Mouse (Mus musculus) ES-Bruce4 (cell line): ENCODE measurements around the gene Apon. TPM values are rescaled to one million over a fixed set of nuclear protein-coding genes. Genes with fewer than 3 reads are reported as not detected.

Source experiments
- H3K27ac ChIP-seq: 2 replicates; pipeline ENCODE4 v1.5.1; 2012; ENCODE audit warnings: low read length, inconsistent platforms; ENCODE audit not compliant: insufficient read depth
- H3K27me3 ChIP-seq: 2 replicates; pipeline ENCODE4 v1.6.1; 2012; ENCODE audit warnings: mild to moderate bottlenecking, low read length, inconsistent platforms; ENCODE audit not compliant: control insufficient read depth, poor library complexity, insufficient read depth, severe bottlenecking
- H3K36me3 ChIP-seq: 2 replicates; pipeline ENCODE4 v1.6.1; 2012; ENCODE audit warnings: inconsistent platforms, mild to moderate bottlenecking, low read length, moderate library complexity; ENCODE audit not compliant: control insufficient read depth, poor library complexity, insufficient read depth, severe bottlenecking
- H3K4me1 ChIP-seq: one replicate; pipeline ENCODE4 v1.8.1; 2011; ENCODE audit warnings: low read length; ENCODE audit not compliant: control insufficient read depth, insufficient read depth
- H3K4me3 ChIP-seq: 2 replicates; pipeline ENCODE4 v1.5.1; 2011; ENCODE audit warnings: low read depth, mild to moderate bottlenecking, low read length
- H3K9ac ChIP-seq: 2 replicates; pipeline ENCODE4 v1.6.1; 2012; ENCODE audit warnings: low read depth, mild to moderate bottlenecking, inconsistent platforms; ENCODE audit not compliant: poor library complexity, severe bottlenecking
- H3K9me3 ChIP-seq: replicated peaks from 2 replicates; pipeline ENCODE4 v1.6.1; 2012; ENCODE audit warnings: mild to moderate bottlenecking, low read length, inconsistent platforms; ENCODE audit not compliant: control insufficient read depth, poor library complexity, insufficient read depth, severe bottlenecking
- CTCF ChIP-seq: IDR thresholded peaks from one replicate; pipeline ENCODE4 v1.8.1; 2011; ENCODE audit warnings: low read depth, low read length
- EP300 ChIP-seq: IDR thresholded peaks from 2 replicates; pipeline ENCODE4 v1.6.1; 2011; ENCODE audit warnings: low read depth, low read length; ENCODE audit not compliant: insufficient read depth
- POLR2A ChIP-seq: IDR thresholded peaks from one replicate; pipeline ENCODE4 v1.8.1; 2011; ENCODE audit warnings: low read length; ENCODE audit not compliant: insufficient read depth
- polyA plus RNA-seq: library from polyadenylated mRNA; stranded (reverse); fragments of >200 nt; gene quantifications from 2 replicates; pipeline ENCODE4 v1.2.4, GENCODE M21; 2011; ENCODE audit warnings: low read depth; ENCODE audit not compliant: missing spikeins, insufficient read depth, insufficient read length

Apon gene
- polyA plus RNA-seq, 1 experiment = 0.43 TPM

DNA sequence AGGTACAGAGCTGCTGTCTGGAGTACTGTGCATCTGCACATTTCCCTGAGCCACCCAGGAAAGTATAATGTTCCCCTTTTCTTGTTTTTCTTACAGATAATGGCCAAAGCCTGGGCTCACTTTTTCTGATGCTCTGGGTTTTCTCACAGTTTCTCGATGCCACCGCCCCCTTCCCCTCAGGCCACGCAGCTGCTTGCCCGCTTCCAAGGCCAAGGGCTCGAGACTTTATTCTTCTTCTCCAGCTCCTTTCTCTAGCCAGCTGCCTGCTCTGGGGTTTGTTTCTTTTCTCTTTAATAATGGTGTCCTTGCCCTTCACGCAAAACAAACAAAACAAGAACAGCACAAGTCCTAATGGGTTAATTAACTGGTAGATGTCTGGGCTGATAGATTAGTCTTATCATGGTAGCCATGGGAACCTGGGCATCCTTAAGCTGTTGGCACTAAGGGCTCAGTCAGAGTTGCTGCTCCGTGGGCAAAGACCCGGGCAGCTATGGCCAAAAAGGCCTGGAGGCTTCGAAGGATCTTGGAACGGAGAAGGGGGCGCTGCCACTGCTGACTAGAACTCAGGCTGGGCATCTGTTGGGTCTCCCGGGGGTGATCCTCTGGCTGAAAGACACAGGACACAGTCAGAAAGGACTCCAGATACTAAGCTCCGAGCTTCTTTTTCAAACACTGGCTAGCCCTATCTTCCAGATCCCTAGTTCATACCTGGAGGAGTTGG, 42.6 kb downstream of the Apon start:
- no peaks in the 10 kb centered on the region for H3K9me3 ChIP-seq
- H3K36me3 ChIP-seq = peaks cover 7% of the 10 kb centered on the region
- no peak overlapping the region for H3K27ac ChIP-seq
- no peak overlapping the region for H3K9ac ChIP-seq
- no peaks in the 10 kb centered on the region for H3K27me3 ChIP-seq
- H3K4me3 ChIP-seq = no peak overlapping the region
- TF ChIP-seq POLR2A (no peak), EP300 (no peak), CTCF (no peak)
- H3K4me1 ChIP-seq = no peaks in the 10 kb centered on the region

DNA sequence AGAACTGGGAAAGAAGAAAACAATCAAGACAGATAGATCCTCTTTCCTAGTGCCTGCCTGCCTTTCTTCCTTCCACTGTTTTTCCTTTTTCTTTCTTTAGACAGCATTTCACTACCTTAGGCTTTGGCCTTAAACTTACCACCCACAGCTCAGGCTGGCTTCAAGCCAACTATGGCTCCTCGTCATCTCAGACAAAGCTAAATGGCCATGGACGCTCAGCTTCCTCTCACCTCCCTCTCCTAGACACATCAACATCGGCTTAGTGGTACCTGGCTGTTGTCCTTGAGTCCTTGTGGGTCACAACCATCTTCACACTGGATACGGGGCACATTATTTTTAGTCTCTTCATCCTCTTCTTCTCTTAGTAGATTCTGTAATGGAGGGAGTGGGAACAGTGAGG, 43.3 kb downstream of the Apon start:
- H3K4me1 ChIP-seq = no peaks in the 10 kb centered on the region
- no peak overlapping the region for H3K27ac ChIP-seq
- H3K36me3 ChIP-seq = no peaks in the 10 kb centered on the region; the same call in 1 of the 2 replicates
- TF ChIP-seq POLR2A (no peak), CTCF (no peak), EP300 (no peak)
- no peaks in the 10 kb centered on the region for H3K9me3 ChIP-seq
- peak overlapping the region; percentile 9; the same call in 1 of the 2 replicates for H3K9ac ChIP-seq
- H3K27me3 ChIP-seq = no peaks in the 10 kb centered on the region
- H3K4me3 ChIP-seq = peak overlapping the region; percentile 34

DNA sequence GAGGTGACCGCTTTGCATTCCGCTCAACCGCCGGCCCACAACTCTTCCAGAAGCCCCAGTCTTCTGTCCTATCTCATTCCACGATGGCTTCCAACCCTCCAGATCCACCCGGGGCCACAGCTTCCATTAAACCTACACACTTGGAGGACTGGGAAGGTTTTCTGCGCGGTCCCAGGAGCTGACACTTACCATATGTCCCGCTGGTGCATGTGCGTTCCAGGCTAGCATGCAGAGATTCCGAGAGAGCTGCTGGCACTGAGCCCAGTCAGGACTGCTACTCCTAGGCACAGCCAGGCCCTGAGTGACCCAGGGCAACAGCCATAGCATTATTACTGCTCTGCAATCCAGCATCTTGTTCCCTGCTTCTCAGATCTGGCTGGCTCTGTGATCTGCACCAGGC, 43.7 kb downstream of the Apon start:
- H3K4me3 ChIP-seq = peak overlapping the region; percentile 34
- H3K27ac ChIP-seq = no peak overlapping the region
- H3K27me3 ChIP-seq = no peaks in the 10 kb centered on the region
- peak overlapping the region; percentile 9; the same call in 1 of the 2 replicates for H3K9ac ChIP-seq
- no peak for TF ChIP-seq CTCF
- no peak for TF ChIP-seq EP300
- no peak for TF ChIP-seq POLR2A
- no peaks in the 10 kb centered on the region for H3K4me1 ChIP-seq
- no peaks in the 10 kb centered on the region for H3K9me3 ChIP-seq
- H3K36me3 ChIP-seq = no peaks in the 10 kb centered on the region; the same call in 1 of the 2 replicates

DNA sequence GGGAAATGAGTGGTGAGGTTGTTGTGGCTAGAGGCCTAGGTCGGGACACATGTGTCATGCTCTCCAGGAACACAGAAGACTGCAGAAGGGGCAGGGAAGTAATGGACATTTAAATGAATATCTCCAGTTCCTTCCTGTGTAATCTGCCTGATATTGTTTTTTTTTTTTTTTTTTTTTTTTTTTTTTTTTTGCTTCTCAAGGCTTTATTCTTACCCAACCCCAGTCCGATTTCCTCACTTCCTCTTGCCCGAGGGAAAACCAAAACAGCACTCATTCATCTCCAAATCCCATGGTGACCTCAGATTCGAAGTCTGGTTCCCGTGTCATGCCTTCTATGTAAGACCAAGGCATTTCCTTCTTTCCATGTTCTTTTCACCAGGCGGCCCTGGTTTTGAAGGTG, 44.3 kb downstream of the Apon start:
- Histone ChIP-seq H3K27me3 (no peaks in the 10 kb centered on the region), H3K4me3 (peak overlapping the region; percentile 34; the same call in 1 of the 2 replicates), H3K9ac (peak overlapping the region; percentile 9; the same call in 1 of the 2 replicates), H3K4me1 (no peaks in the 10 kb centered on the region), H3K36me3 (no peaks in the 10 kb centered on the region), H3K27ac (no peak overlapping the region), H3K9me3 (no peaks in the 10 kb centered on the region)
- no peak for TF ChIP-seq CTCF
- no peak for TF ChIP-seq EP300
- TF ChIP-seq POLR2A = no peak

DNA sequence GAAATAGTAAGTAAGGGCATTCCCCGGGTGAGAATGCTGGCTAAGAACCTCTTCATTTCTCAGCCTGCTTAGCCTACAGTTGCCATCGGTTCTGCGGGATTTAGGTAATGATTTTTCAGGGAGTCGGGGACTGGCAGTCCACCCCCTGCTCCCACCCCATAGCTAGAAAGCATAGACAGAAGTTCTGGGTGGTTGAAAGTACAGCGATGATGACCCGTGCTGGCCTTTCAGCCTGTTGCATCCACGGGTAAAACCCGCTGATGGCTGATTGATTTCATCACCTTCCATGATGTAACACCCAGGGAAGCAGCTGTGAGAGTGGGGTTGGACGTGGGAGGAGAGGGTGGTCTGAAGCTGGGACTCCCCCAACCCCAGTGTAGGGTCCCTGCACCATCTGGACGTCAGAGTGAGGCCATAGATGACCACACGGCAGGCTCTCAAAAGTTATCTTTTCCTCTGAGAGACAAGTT, 44.8 kb downstream of the Apon start, which contains the start of gene Il23a:
Il23a (minus strand) TSS at position 51 of the 470 bp plus-strand sequence.
- H3K27me3 ChIP-seq = no peaks in the 10 kb centered on the region
- H3K36me3 ChIP-seq = no peaks in the 10 kb centered on the region
- no peak for TF ChIP-seq CTCF
- no peak for TF ChIP-seq POLR2A
- no peak for TF ChIP-seq EP300
- peak within 1 kb of the TSS; percentile 9; the same call in 1 of the 2 replicates for H3K9ac ChIP-seq
- H3K4me3 ChIP-seq = peak within 1 kb of the TSS; percentile 34
- H3K4me1 ChIP-seq = no peaks in the 10 kb centered on the region
- H3K9me3 ChIP-seq = no peaks in the 10 kb centered on the region
- no peak within 1 kb of the TSS for H3K27ac ChIP-seq

DNA sequence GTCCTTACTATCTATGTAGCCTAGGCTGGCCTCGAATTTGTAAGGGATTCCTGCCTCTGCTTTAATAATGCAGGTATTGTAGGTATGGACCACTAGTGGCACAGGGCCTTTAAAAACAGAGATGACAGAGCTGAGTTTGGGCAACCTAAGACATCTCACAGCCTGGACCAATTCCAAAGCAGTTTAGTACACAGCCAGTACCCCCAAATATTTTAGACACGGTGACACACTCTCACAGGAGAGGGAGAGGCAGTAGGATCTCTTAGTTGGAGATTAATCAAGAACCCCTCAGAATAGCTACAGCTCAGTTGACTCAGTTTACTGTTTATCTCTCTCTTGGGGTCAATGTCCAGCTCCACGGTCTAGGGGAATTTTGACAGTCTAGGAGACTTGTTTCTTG, 48.5 kb downstream of the Apon start:
- H3K9me3 ChIP-seq = no peaks in the 10 kb centered on the region

More for the DNA sequence above, 48.5 kb downstream of the Apon start:
- peak overlapping the region; percentile 92 for H3K4me3 ChIP-seq
- no peaks in the 10 kb centered on the region for H3K27me3 ChIP-seq
- H3K27ac ChIP-seq = peak overlapping the region; percentile 87
- no peaks in the 10 kb centered on the region for H3K4me1 ChIP-seq
- TF ChIP-seq POLR2A (no peak), CTCF (no peak), EP300 (no peak)
- H3K36me3 ChIP-seq = 0 out of 2 replicates have a peak, but pooled peaks cover 3% of the 10 kb centered on the region
- peak overlapping the region; percentile 90 for H3K9ac ChIP-seq
